10 mouse cellular contexts compared by ENCODE assay signal in the genomic region with DNA sequence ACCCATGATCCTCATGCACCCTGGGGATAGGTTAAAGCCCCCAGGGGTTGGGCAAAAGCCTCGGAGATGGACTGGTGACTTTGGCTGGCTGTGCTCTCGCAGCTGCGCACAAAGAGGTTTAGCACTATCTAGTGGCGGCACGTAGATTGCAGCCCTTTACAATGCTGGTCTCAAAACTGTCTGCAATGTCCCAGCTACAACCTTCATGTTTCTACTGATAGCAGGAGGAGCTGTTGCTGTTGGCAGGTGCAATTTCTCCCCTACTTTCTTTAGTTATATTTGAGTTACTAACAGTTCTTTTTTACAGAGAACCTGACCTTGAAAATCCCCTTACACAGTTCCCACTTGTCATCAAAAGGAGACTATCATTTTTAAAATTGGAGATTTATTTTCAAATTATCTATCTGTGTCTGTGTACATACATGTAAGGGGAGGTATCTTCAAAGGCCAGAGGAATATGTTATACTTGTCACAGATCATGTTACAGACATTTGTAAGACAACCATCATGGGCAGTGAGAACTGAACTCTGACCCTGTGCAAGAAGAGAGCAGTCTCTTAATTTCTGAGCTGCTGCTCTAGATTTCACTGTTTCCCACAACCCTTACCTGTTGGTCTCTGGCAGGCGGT.
DNase-seq lines count a peak whose midpoint lies in the region; ATAC-seq and TF ChIP-seq lines count a peak whose summit lies in the region.
"Had no signal": no experiment of that assay in that cellular context is flagged by ENCODE, and none has a peak within 500 bp of the region (broad histone marks: within the 10 kb centered on the region; RNA-seq: fewer than 3 reads in every experiment).

No protein-coding gene starts in this region.

- H3K9ac ChIP-seq in heart, embryonic 16.5 days (ENCODE audit: low read length), result no peak overlapping the region; the same call in 1 of the 2 replicates
- H3K9ac ChIP-seq in hindbrain, embryonic 11.5 days (ENCODE audit: low read depth, low read length), result no peak overlapping the region

- no peak overlapping the region for H3K4me3 ChIP-seq in heart, embryonic 16.5 days (ENCODE audit: low read length)
- no peak overlapping the region for H3K4me3 ChIP-seq in cortical plate, adult 2 months (ENCODE audit: insufficient read depth, low read length)
- H3K4me3 ChIP-seq in hindbrain, embryonic 11.5 days (ENCODE audit: low read depth, low read length), result no peak overlapping the region
- H3K4me3 ChIP-seq: erythroblast, embryonic 14.5 days; megakaryocyte, embryonic 14.5 days had no signal

- intact Hi-C loops in heart, postnatal 25 days (cut with DNase I), result no loop called here

- H3K9me3 ChIP-seq in heart, embryonic 16.5 days (replicated peaks; ENCODE audit: control insufficient read depth, low read length), result no peaks in the 10 kb centered on the region
- no peaks in the 10 kb centered on the region for H3K9me3 ChIP-seq in hindbrain, embryonic 11.5 days (ENCODE audit: control insufficient read depth, low read length)
- H3K9me3 ChIP-seq: megakaryocyte, embryonic 14.5 days had no signal

- TF ChIP-seq CTCF in cortical plate, adult 2 months (IDR thresholded peaks at IDR 0.05; ENCODE audit: extremely low read depth, insufficient read depth, low read length), result 0 out of 2 replicates have a peak, but pooled peaks have one; percentile 26

- no peaks in the 10 kb centered on the region for H3K36me3 ChIP-seq in heart, embryonic 16.5 days (ENCODE audit: control insufficient read depth, insufficient read depth)
- H3K36me3 ChIP-seq in hindbrain, embryonic 11.5 days (ENCODE audit: control insufficient read depth, insufficient read depth, low read length), result no peaks in the 10 kb centered on the region

- TF ChIP-seq POLR2A in cortical plate, adult 2 months (IDR thresholded peaks at IDR 0.05; ENCODE audit: extremely low read depth, insufficient read depth, low read length), result no peak

- no peaks in the 10 kb centered on the region for H3K27me3 ChIP-seq in heart, embryonic 16.5 days (ENCODE audit: control insufficient read depth, insufficient read depth, low read length)
- no peaks in the 10 kb centered on the region for H3K27me3 ChIP-seq in hindbrain, embryonic 11.5 days (ENCODE audit: control insufficient read depth, insufficient read depth, low read length)
- H3K27me3 ChIP-seq: megakaryocyte, embryonic 14.5 days had no signal

- WGBS in heart, embryonic 16.5 days, result 11% methylated on average over 5 of the region's 6 CpGs
- 16% methylated on average over 5 of the region's 6 CpGs for WGBS in hindbrain, embryonic 11.5 days

- H3K4me2 ChIP-seq in heart, embryonic 16.5 days (ENCODE audit: low read depth, low read length), result no peak overlapping the region
- H3K4me2 ChIP-seq in hindbrain, embryonic 11.5 days (replicated peaks; ENCODE audit: low read depth, low read length), result no peak overlapping the region

- peak; percentile 45; the same call in 1 of the 2 replicates for ATAC-seq in heart, embryonic 16.5 days (replicated peaks; ENCODE audit: extremely low read depth, insufficient read depth, low FRiP score)
- peak; percentile 89 for ATAC-seq in hindbrain, embryonic 11.5 days (ENCODE audit: low FRiP score)
- ATAC-seq in megakaryocyte, adult 5-6 weeks (ENCODE audit: poor library complexity, severe bottlenecking), result no peak

- no peak for DNase-seq in heart, postnatal 25 days (ENCODE audit: low spot score)
- DNase-seq in hindbrain, embryonic 11.5 days (ENCODE audit: low spot score), result peak; percentile 62
- peak; percentile 9 for DNase-seq in layer of hippocampus, adult 9-10 months (ENCODE audit: low spot score)
- DNase-seq in neural tube, embryonic 10.5 days (ENCODE audit: extremely low spot score, low spot score), result peak; percentile 17
- DNase-seq in thymus, postnatal 10 days (ENCODE audit: low spot score in 2 of 2), result no peak

- H3K27ac ChIP-seq in heart, embryonic 16.5 days (ENCODE audit: low read length), result no peak overlapping the region
- no peak overlapping the region for H3K27ac ChIP-seq in cortical plate, adult 2 months (ENCODE audit: insufficient read depth, low read length)
- no peak overlapping the region for H3K27ac ChIP-seq in hindbrain, embryonic 11.5 days (ENCODE audit: low read depth, low read length)

- H3K4me1 ChIP-seq in heart, embryonic 16.5 days (ENCODE audit: control insufficient read depth, insufficient read depth, low read length), result no peaks in the 10 kb centered on the region
- no peaks in the 10 kb centered on the region for H3K4me1 ChIP-seq in cortical plate, adult 2 months (ENCODE audit: control insufficient read depth, insufficient read depth, low read length)
- H3K4me1 ChIP-seq in hindbrain, embryonic 11.5 days (replicated peaks; ENCODE audit: control insufficient read depth, insufficient read depth, low read length), result no peaks in the 10 kb centered on the region
- H3K4me1 ChIP-seq: megakaryocyte, embryonic 14.5 days had no signal

Comparison
In these comparisons a context has a peak if more than half of its experiments do, and no peak if none do; other contexts are left out.
1. DNase-seq: peak in hindbrain, embryonic 11.5 days (single experiment), layer of hippocampus, adult 9-10 months (single experiment) and neural tube, embryonic 10.5 days (single experiment); none in heart, postnatal 25 days (single experiment) and thymus, postnatal 10 days (0 of 2).